Mouse (Mus musculus): Measurements from ENCODE around the gene Cdc73. TPM values are rescaled to one million over a fixed set of nuclear protein-coding genes. Genes with fewer than 3 reads are reported as not detected.

Cdc73 gene
- polyA plus RNA-seq (2015; fragmentation: Nextera tagmentation; extraction: Ambion mirVana) = 29.4 and 34.1 TPM in 2 replicates

DNA sequence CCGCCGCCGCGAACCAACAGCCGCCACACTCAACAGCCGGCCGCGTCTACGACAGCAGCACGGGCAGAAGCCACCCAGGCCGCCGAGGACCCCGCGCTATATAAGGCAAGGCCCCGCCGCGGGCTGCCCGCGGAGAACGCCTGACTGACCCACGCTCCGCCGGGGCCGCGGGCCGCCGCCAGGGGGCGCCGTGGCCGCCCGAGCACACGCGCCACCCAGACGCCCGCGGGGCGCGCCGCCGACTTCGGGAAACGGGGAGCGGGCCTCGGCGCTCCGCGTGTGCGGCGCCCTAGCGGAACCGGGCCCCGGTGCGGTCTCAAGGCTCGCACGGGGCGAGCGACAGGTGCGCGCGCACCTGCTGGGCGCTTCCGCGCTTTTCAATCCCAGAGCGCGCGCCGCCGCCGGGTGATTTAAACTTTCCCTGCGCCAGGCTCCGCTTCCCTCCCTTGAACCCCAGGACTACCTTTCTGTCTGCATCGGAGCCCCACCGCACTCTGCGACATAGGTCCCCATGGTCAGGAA, at the start of gene Cdc73:
TSS of gene Cdc73 (minus strand) at position 153 of the 522 bp plus-strand sequence.
- Histone ChIP-seq H3K36me3 (peaks cover 7% of the 10 kb centered on the region), H3K9ac (peak within 1 kb of the TSS; percentile 92), H3K27ac (peak within 1 kb of the TSS; percentile 96), H3K9me3 (replicated peaks) (no peaks in the 10 kb centered on the region), H3K4me2 (peak within 1 kb of the TSS; percentile 62), H3K4me3 (replicated peaks) (peak within 1 kb of the TSS; percentile 88), H3K4me1 (peaks cover 9% of the 10 kb centered on the region; the same call in 1 of the 2 replicates), H3K27me3 (no peaks in the 10 kb centered on the region)
- ATAC-seq (replicated peaks; ENCODE audit: low FRiP score) = peak; percentile 100
- WGBS = under 1% methylated on average over 56 of the region's 74 CpGs

DNA sequence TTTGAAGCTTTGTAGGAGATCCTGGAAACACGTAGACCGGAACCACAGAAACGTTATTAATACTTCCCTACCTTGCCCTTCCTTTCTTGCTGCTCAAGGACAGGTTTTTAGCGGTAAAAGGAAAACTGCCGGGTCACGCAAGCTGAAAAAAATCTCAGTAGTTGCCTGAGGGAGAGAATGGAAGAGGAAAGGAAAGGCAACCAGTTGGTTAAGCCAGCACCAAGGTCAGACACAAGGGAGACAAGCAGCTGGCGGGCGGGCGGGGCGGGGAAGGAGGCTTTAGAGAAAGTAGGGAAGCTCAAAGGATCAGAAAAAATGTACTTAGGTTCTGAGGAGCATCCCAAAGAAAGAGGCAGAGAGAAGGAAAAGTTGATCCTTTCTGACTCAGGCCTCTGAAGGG, 43.2 kb upstream of the Cdc73 start:
- 84% methylated on average over 10 of the region's 10 CpGs for WGBS
- H3K9ac ChIP-seq = no peak overlapping the region
- no peak overlapping the region for H3K4me2 ChIP-seq
- H3K27me3 ChIP-seq = no peaks in the 10 kb centered on the region
- H3K4me3 ChIP-seq (replicated peaks) = no peak overlapping the region
- H3K4me1 ChIP-seq = 0 out of 2 replicates have a peak, but pooled peaks cover under 1% of the 10 kb centered on the region
- H3K27ac ChIP-seq = no peak overlapping the region
- no peaks in the 10 kb centered on the region for H3K9me3 ChIP-seq (replicated peaks)
- ATAC-seq (replicated peaks; ENCODE audit: low FRiP score) = no peak
- H3K36me3 ChIP-seq = peaks cover 74% of the 10 kb centered on the region

DNA sequence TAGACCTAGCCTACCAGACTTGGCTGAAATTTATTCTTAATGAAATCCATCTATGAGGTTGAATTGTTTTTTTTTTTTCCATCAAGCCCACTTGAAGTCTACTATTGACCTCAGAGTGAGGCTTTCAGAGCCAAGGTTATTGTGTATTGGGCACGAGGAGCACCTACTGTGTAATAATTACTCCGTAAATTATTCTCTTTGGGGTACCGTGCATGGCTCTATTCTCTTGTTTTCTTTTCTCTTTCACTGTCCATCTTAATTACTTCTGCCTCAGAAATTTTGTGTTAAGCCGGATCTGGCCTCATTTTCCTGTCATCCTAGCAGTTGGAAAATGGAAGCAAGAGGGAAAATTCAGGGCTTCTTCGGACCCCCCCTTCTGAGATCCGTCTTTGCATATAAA, 39.5 kb upstream of the Cdc73 start:
- no peaks in the 10 kb centered on the region for H3K9me3 ChIP-seq (replicated peaks)
- H3K27ac ChIP-seq = no peak overlapping the region
- H3K9ac ChIP-seq = no peak overlapping the region
- no peak overlapping the region for H3K4me3 ChIP-seq (replicated peaks)
- no peak for ATAC-seq (replicated peaks; ENCODE audit: low FRiP score)
- no peak overlapping the region for H3K4me2 ChIP-seq
- 86% methylated on average over 6 of the region's 6 CpGs for WGBS
- H3K36me3 ChIP-seq = peaks cover 54% of the 10 kb centered on the region
- peaks cover 4% of the 10 kb centered on the region; the same call in 1 of the 2 replicates for H3K4me1 ChIP-seq
- no peaks in the 10 kb centered on the region for H3K27me3 ChIP-seq

DNA sequence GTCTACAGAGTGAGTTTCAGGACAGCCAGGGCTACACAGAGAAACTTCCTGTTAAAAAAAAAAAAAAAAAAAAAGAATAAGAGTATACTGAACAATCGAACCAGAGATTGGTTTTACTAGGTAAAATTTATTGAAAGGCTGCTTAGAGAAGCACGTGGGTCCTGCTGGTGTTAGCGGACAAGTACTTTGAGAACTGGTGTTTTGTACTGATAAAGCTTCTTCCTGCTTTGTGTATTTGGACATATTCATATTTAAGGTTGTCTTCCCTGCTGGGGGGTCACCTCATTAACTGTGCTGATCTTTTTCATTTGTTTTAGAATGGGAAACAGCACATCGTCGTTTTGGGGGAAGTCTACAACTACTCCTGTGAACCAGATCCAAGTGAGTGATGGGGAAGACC, 38.6 kb upstream of the Cdc73 start:
- Histone ChIP-seq H3K4me1 (peaks cover 4% of the 10 kb centered on the region; the same call in 1 of the 2 replicates), H3K36me3 (peaks cover 45% of the 10 kb centered on the region)

DNA sequence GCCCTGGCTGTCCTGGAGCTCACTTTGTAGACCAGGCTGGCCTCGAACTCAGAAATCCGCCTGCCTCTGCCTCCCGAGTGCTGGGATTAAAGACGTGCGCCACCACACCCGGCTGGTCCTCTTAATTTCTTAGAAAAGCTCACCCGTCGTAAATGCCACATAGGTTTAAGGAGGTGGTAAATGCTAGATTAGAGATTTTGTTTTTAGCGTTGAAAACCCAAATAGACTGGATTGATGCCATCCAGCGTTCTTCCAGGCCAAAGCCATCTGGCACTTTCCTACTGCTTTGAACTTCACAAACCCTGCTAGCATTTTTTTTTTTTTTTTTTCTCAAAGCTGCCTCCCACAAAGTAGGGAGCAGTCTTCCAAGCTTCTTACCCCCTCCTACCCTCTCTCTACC, 37.9 kb upstream of the Cdc73 start:
- no peak overlapping the region for H3K27ac ChIP-seq
- no peak for ATAC-seq (replicated peaks; ENCODE audit: low FRiP score)
- 90% methylated on average over 10 of the region's 10 CpGs for WGBS
- peaks cover 4% of the 10 kb centered on the region; the same call in 1 of the 2 replicates for H3K4me1 ChIP-seq
- peaks cover 39% of the 10 kb centered on the region for H3K36me3 ChIP-seq
- no peaks in the 10 kb centered on the region for H3K9me3 ChIP-seq (replicated peaks)
- peak overlapping the region; percentile 80; the same call in 1 of the 2 replicates for H3K4me2 ChIP-seq
- no peak overlapping the region for H3K9ac ChIP-seq
- H3K4me3 ChIP-seq (replicated peaks) = no peak overlapping the region
- H3K27me3 ChIP-seq = no peaks in the 10 kb centered on the region

More for the DNA sequence above, 38.6 kb upstream of the Cdc73 start:
- Histone ChIP-seq H3K27ac (no peak overlapping the region), H3K9me3 (replicated peaks) (no peaks in the 10 kb centered on the region), H3K4me2 (no peak overlapping the region), H3K27me3 (no peaks in the 10 kb centered on the region), H3K9ac (no peak overlapping the region), H3K4me3 (replicated peaks) (no peak overlapping the region)
- ATAC-seq (replicated peaks; ENCODE audit: low FRiP score) = no peak
- 90% methylated on average over 5 of the region's 5 CpGs for WGBS

DNA sequence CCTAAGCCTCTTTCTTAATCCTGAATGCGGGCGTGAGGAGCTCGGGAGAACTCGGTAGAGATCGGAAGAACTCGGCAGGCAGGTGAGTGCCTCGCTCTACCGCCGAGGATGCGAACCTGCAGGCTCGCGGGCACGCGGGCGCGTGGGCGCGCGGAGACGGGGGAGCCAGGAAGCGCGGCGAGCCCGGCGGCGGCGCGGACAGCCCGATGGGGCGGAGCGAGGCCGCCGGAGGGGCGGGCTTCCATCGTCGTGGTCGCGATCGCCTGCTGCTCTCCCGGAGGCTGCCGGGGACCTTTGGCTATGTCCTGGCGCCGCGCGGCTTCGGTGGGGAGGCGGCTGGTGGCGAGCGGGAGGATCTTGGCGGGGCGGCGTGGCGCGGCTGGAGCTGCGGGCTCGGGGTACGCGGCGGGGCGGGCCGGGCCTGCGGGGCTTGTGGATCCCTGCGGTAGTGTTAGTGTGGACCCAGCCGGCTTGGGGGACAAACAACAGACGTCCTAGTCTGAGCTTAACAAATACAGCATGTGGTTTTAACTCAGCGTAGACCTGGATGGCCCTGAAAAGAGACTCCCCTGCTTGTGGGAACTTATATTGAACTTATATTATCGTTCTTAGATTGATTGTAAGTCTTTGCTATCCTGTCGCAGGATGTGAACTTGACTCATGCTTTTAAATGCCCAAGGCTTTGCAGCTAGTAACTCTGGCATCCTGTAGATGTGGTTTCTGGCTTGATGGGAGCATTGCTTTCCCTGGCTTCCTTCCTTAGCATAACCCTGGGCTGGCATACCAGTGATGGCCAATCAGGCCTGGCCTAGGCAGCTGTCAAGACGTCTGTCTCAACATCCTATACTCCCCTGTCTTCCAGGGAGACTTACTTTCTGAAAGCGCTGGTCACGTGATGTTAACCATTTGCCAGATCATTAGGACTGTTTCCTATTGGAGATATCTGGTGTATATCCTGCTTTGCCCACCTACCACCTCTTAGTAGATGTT, 37.0 kb upstream of the Cdc73 start:
- under 1% methylated on average over 65 of the region's 71 CpGs for WGBS
- Histone ChIP-seq H3K4me1 (peaks cover 4% of the 10 kb centered on the region; the same call in 1 of the 2 replicates), H3K27ac (peak overlapping the region; percentile 88), H3K36me3 (peaks cover 30% of the 10 kb centered on the region), H3K9ac (peak overlapping the region; percentile 88), H3K9me3 (replicated peaks) (no peaks in the 10 kb centered on the region), H3K27me3 (no peaks in the 10 kb centered on the region), H3K4me2 (peak overlapping the region; percentile 80), H3K4me3 (replicated peaks) (peak overlapping the region; percentile 79)
- ATAC-seq (replicated peaks; ENCODE audit: low FRiP score) = peak; percentile 97

DNA sequence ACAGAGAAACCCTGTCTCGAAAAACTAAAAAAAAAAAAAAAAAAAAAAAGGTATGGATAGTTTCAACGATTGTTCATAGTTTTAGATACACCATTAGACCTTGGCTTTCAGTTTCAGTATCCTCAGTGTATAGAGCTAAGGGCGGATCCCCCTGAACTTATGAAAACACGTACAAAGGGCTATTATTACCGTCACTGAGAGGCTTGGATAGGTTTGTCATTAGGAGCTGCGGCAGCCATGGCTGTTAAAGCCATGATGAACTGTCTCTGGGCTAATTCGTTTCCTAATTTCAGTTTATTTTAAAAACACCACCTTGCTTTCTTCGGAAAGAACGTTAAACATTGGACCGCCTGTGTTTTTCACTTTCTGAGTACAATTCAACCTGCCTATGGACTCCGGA, 36.1 kb upstream of the Cdc73 start:
- Histone ChIP-seq H3K4me3 (replicated peaks) (peak overlapping the region; percentile 79), H3K4me1 (peaks cover 4% of the 10 kb centered on the region; the same call in 1 of the 2 replicates), H3K9me3 (replicated peaks) (no peaks in the 10 kb centered on the region), H3K4me2 (peak overlapping the region; percentile 80), H3K36me3 (peaks cover 21% of the 10 kb centered on the region), H3K27me3 (no peaks in the 10 kb centered on the region), H3K9ac (peak overlapping the region; percentile 88; the same call in 1 of the 2 replicates), H3K27ac (no peak overlapping the region)
- WGBS = 20% methylated on average over 11 of the region's 11 CpGs
- ATAC-seq (replicated peaks; ENCODE audit: low FRiP score) = peak; percentile 41; the same call in 1 of the 2 replicates

DNA sequence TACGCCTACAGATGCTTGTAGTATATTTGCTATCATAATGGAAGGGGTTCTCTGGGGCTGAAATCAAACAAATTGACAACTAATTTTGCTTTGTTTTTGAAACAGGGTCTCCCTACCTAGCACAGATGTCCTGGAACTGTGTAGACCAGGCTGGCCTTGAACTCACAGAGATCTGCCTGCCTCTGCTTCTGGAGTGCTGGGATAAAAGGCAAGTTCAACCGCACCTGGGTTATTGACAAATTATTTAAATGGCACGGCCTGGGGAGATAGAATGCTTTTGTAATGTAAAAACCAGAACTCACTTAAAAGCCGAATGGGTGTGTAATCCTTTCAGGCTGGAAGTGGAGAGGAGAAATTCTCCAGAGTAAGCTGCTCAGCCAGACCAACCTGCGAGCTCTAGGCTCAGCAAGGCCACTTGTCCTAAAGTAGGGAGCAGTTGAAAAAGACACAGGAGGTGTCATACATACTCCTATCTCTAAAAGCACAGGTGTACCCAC, 31.3 kb upstream of the Cdc73 start:
- Histone ChIP-seq H3K36me3 (no peaks in the 10 kb centered on the region), H3K9ac (no peak overlapping the region), H3K9me3 (replicated peaks) (no peaks in the 10 kb centered on the region), H3K27ac (no peak overlapping the region), H3K4me1 (no peaks in the 10 kb centered on the region; the same call in 1 of the 2 replicates), H3K4me3 (replicated peaks) (no peak overlapping the region), H3K27me3 (no peaks in the 10 kb centered on the region), H3K4me2 (no peak overlapping the region)
- 81% methylated on average over 5 of the region's 5 CpGs for WGBS
- no peak for ATAC-seq (replicated peaks; ENCODE audit: low FRiP score)

DNA sequence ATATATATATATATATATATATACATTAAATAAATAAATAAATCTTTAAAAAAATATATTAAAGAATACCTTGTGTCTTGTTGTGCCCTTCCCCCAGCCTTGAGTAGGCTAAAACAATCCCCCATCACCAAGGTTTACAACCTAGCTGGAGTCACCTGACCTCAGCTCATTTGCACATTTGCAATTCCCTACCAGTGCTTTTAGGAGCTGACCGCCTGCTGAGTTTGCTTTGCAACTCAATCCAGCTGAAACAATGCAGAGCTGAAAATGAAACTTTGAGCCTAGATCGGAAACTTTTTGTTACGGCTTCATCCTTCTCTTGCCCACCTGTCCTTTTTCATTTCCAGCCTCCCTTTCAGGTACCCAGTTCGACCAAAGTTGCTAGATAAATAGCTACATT, 29.0 kb upstream of the Cdc73 start:
- no peaks in the 10 kb centered on the region for H3K9me3 ChIP-seq (replicated peaks)
- H3K27ac ChIP-seq = no peak overlapping the region
- H3K4me2 ChIP-seq = no peak overlapping the region
- no peaks in the 10 kb centered on the region for H3K27me3 ChIP-seq
- H3K4me3 ChIP-seq (replicated peaks) = no peak overlapping the region
- no peak overlapping the region for H3K9ac ChIP-seq
- H3K36me3 ChIP-seq = no peaks in the 10 kb centered on the region
- 43% methylated on average over 4 of the region's 4 CpGs for WGBS
- H3K4me1 ChIP-seq = no peaks in the 10 kb centered on the region
- ATAC-seq (replicated peaks; ENCODE audit: low FRiP score) = no peak

DNA sequence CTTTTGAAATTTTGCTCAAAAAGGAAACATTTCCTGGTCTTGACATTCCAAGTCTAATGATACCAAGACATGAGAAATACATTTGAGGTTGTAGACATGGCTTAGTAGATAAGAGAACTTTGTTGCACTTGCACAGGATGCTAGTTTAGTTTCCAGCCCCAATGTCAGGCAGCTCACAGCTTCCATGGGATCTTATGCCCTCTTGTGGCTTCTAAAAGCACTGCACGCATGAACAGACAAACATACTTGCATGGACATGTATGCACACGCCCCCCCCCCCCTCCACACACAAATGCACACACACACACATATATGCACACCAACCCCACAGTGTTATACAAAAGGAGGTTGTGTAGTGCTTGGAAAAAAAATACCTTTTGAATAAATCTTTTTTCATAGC, 28.2 kb upstream of the Cdc73 start:
- Histone ChIP-seq H3K27ac (no peak overlapping the region), H3K4me3 (replicated peaks) (no peak overlapping the region), H3K4me1 (no peaks in the 10 kb centered on the region), H3K9me3 (replicated peaks) (no peaks in the 10 kb centered on the region), H3K36me3 (no peaks in the 10 kb centered on the region), H3K27me3 (no peaks in the 10 kb centered on the region), H3K4me2 (no peak overlapping the region), H3K9ac (no peak overlapping the region)
- 79% methylated on average over 2 of the region's 2 CpGs for WGBS
- ATAC-seq (replicated peaks; ENCODE audit: low FRiP score) = no peak

DNA sequence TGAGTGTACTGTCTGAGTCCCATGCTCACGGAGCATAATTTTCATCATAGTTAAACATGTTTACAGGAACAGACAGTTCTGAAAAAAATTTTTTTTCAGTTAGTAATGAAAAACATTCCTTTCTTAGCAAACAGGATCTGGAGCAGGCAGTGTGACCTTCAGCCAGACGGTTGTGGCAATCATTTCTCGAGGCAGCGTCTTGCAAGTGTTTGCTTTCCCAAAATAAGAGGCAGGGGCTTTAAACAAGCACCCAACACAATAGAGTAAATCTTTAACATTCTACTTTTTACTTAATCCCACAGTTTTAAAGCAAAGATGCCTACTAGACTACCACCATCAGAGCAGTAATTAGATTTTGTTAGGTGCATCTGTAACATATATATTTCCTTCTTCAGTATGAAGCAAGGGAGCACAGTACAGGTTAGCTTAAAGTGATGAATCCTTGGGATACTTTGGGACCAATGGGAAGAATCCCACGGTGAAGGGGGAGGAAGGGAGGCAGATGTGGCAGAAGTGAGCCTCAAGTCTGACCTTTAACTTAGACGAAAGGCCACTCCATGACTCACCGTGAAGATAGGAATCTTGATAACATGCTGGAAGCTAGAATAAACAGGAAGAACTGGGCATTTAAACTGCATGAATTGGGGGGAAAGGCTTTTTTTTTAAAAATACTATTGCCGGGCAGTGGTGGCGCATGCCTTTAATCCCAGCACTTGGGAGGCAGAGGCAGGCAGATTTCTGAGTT, 25.2 kb upstream of the Cdc73 start:
- H3K27me3 ChIP-seq = no peaks in the 10 kb centered on the region

More for the DNA sequence above, 25.2 kb upstream of the Cdc73 start:
- ATAC-seq (replicated peaks; ENCODE audit: low FRiP score) = no peak
- no peaks in the 10 kb centered on the region for H3K36me3 ChIP-seq
- H3K27ac ChIP-seq = no peak overlapping the region
- no peak overlapping the region for H3K4me3 ChIP-seq (replicated peaks)
- no peak overlapping the region for H3K9ac ChIP-seq
- no peaks in the 10 kb centered on the region for H3K9me3 ChIP-seq (replicated peaks)
- no peak overlapping the region for H3K4me2 ChIP-seq
- WGBS = 59% methylated on average over 9 of the region's 9 CpGs
- H3K4me1 ChIP-seq = no peaks in the 10 kb centered on the region

Measured in kidney, embryonic 15.5 days (tissue).